In the genomic region with DNA sequence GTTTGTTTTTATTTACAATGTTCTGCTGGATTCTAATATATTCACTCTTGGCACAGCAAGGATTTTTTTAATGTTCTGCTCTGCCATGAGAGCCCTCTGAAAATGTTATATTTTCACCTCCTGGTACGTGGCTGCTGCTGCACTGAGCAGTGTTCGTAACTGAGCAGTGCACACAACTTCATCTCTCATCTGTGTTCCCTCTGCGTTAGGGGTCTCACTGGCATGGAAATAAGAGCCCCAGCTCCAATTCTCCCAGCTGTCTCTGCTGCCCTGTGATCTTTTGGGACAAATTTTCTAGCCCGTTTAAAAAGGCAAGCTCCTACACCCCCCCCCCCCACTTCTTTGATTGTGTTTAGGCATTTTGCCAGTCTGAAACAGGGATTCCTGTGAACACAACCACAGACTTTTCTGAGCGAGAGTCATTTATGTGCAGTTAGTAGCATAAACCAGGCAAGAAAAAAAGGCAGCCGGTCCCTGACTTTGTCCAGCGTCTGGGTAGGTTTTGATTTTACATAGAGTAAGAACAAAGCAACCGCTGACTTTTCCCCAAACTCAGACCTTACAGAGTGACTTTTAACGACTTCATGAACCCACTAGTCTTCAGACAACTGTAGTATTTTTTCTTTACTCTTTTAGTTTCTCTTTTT, we compare ENCODE assay signal across 9 mouse cellular contexts. TPM values are rescaled to one million over a fixed set of nuclear protein-coding genes. Genes with fewer than 3 reads are reported as not detected.
DNase-seq lines count a peak whose midpoint lies in the region; ATAC-seq and TF ChIP-seq lines count a peak whose summit lies in the region.
"Had no signal": no experiment of that assay in that cellular context is flagged by ENCODE, and none has a peak within 500 bp of the region (broad histone marks: within the 10 kb centered on the region; RNA-seq: fewer than 3 reads in every experiment).

No protein-coding gene starts in this region.

- H3K36me3 ChIP-seq in heart, embryonic 11.5 days (ENCODE audit: control insufficient read depth, insufficient read depth, low read length), result no peaks in the 10 kb centered on the region
- no peaks in the 10 kb centered on the region for H3K36me3 ChIP-seq in neural tube, embryonic 12.5 days
- H3K36me3 ChIP-seq in intestine, postnatal 0 days (ENCODE audit: control insufficient read depth, insufficient read depth), result no peaks in the 10 kb centered on the region
- H3K36me3 ChIP-seq in stomach, postnatal 0 days (ENCODE audit: control insufficient read depth, insufficient read depth, low read length), result no peaks in the 10 kb centered on the region

- no peak for TF ChIP-seq EP300 in stomach, postnatal 0 days (optimal IDR thresholded peaks at IDR 0.05)

- no peaks in the 10 kb centered on the region for H3K27me3 ChIP-seq in heart, embryonic 11.5 days (ENCODE audit: control insufficient read depth, insufficient read depth, low read length)
- H3K27me3 ChIP-seq in neural tube, embryonic 12.5 days (replicated peaks), result no peaks in the 10 kb centered on the region
- no peaks in the 10 kb centered on the region for H3K27me3 ChIP-seq in intestine, postnatal 0 days (replicated peaks; ENCODE audit: control insufficient read depth, insufficient read depth, low read length)
- no peaks in the 10 kb centered on the region for H3K27me3 ChIP-seq in stomach, postnatal 0 days (ENCODE audit: control insufficient read depth, insufficient read depth, low read length)

- no peak for DNase-seq in heart, postnatal 4 days
- DNase-seq in neural tube, embryonic 10.5 days (ENCODE audit: extremely low spot score, low spot score), result no peak
- DNase-seq in stomach, postnatal 0 days (ENCODE audit: low spot score), result no peak
- no peak for DNase-seq in adrenal gland, adult 2 months
- no peak for DNase-seq in cerebellum, adult 8-10 months
- DNase-seq: kidney, adult 11 months had no signal

- peak overlapping the region; percentile 24; the same call in 1 of the 2 replicates for H3K9ac ChIP-seq in heart, embryonic 11.5 days (ENCODE audit: low read depth, low read length)
- no peak overlapping the region for H3K9ac ChIP-seq in neural tube, embryonic 12.5 days
- no peak overlapping the region for H3K9ac ChIP-seq in intestine, postnatal 0 days (ENCODE audit: low read depth, low read length)
- H3K9ac ChIP-seq in stomach, postnatal 0 days (ENCODE audit: low read length), result no peak overlapping the region

- WGBS in heart, embryonic 11.5 days (ENCODE audit: insufficient replicate concordance), result 40% methylated on average over 9 of the region's 9 CpGs
- WGBS in neural tube, embryonic 12.5 days, result 32% methylated on average over 9 of the region's 9 CpGs
- WGBS in intestine, postnatal 0 days, result 57% methylated on average over 9 of the region's 9 CpGs
- WGBS in stomach, postnatal 0 days, result 45% methylated on average over 9 of the region's 9 CpGs

- H3K9me3 ChIP-seq in heart, embryonic 11.5 days (replicated peaks; ENCODE audit: control insufficient read depth, low read length), result no peaks in the 10 kb centered on the region
- H3K9me3 ChIP-seq in neural tube, embryonic 12.5 days, result no peaks in the 10 kb centered on the region
- H3K9me3 ChIP-seq in intestine, postnatal 0 days (ENCODE audit: control insufficient read depth), result no peaks in the 10 kb centered on the region
- no peaks in the 10 kb centered on the region for H3K9me3 ChIP-seq in stomach, postnatal 0 days (ENCODE audit: control insufficient read depth, low read length)

- no peak overlapping the region for H3K4me3 ChIP-seq in heart, embryonic 11.5 days (ENCODE audit: low read depth, low read length)
- H3K4me3 ChIP-seq in neural tube, embryonic 12.5 days, result no peak overlapping the region
- no peak overlapping the region for H3K4me3 ChIP-seq in intestine, postnatal 0 days (ENCODE audit: low read depth, low read length)
- no peak overlapping the region for H3K4me3 ChIP-seq in stomach, postnatal 0 days (ENCODE audit: low read depth, low read length)

- H3K4me2 ChIP-seq in heart, embryonic 11.5 days, result peak overlapping the region; percentile 20
- H3K4me2 ChIP-seq in neural tube, embryonic 12.5 days (replicated peaks), result peak overlapping the region; percentile 22
- 0 out of 2 replicates have a peak overlapping the region, but pooled peaks have one; percentile 18 for H3K4me2 ChIP-seq in intestine, postnatal 0 days (replicated peaks; ENCODE audit: low read depth)
- peak overlapping the region; percentile 15 for H3K4me2 ChIP-seq in stomach, postnatal 0 days (replicated peaks; ENCODE audit: low read depth)

- no peak for ATAC-seq in heart, embryonic 11.5 days (replicated peaks; ENCODE audit: insufficient number of reproducible peaks, low FRiP score, low TSS enrichment)
- peak; percentile 50; the same call in 1 of the 2 replicates for ATAC-seq in neural tube, embryonic 12.5 days (ENCODE audit: low FRiP score, low read depth)
- ATAC-seq in intestine, postnatal 0 days, result no peak
- ATAC-seq in stomach, postnatal 0 days (ENCODE audit: low FRiP score, low TSS enrichment), result no peak

- no peak for TF ChIP-seq CTCF in intestine, postnatal 0 days (IDR thresholded peaks at IDR 0.05; ENCODE audit: low read depth)
- TF ChIP-seq CTCF in stomach, postnatal 0 days (IDR thresholded peaks at IDR 0.05; ENCODE audit: low read depth), result no peak

- H3K4me1 ChIP-seq in heart, embryonic 11.5 days (ENCODE audit: control insufficient read depth, insufficient read depth, low read length), result 0 out of 2 replicates have a peak, but pooled peaks cover 5% of the 10 kb centered on the region
- 0 out of 2 replicates have a peak, but pooled peaks cover 4% of the 10 kb centered on the region for H3K4me1 ChIP-seq in neural tube, embryonic 12.5 days
- no peaks in the 10 kb centered on the region for H3K4me1 ChIP-seq in intestine, postnatal 0 days (replicated peaks; ENCODE audit: control insufficient read depth, insufficient read depth, low read length)
- H3K4me1 ChIP-seq in stomach, postnatal 0 days (replicated peaks; ENCODE audit: control insufficient read depth, insufficient read depth), result no peaks in the 10 kb centered on the region

- H3K27ac ChIP-seq in heart, embryonic 11.5 days (ENCODE audit: low read depth, low read length), result peak overlapping the region; percentile 50; the same call in 1 of the 2 replicates
- H3K27ac ChIP-seq in neural tube, embryonic 12.5 days, result no peak overlapping the region
- no peak overlapping the region for H3K27ac ChIP-seq in intestine, postnatal 0 days (ENCODE audit: low read depth, low read length)
- no peak overlapping the region for H3K27ac ChIP-seq in stomach, postnatal 0 days (replicated peaks)

RNA-seq across cellular contexts. Expression of a gene that starts 9.8 kb away (rescaled TPM):
- polyA plus RNA-seq in heart, embryonic 11.5 days (2014; fragmentation: Nextera tagmentation; extraction: Ambion mirVana), result 124 and 126 TPM in 2 replicates
- 10 to 100 TPM; 24.9 to 27.7 TPM for total RNA-seq in heart, postnatal 4 days (2021)
- 144 and 147 TPM in 2 replicates for polyA plus RNA-seq in neural tube, embryonic 12.5 days (2016; fragmentation: Nextera tagmentation; extraction: Ambion mirVana)
- polyA plus RNA-seq in intestine, postnatal 0 days (2015; fragmentation: Nextera tagmentation; extraction: Ambion mirVana), result 8.0 and 8.2 TPM in 2 replicates
- 5.8 and 6.6 TPM in 2 replicates for polyA plus RNA-seq in stomach, postnatal 0 days (2015; fragmentation: Nextera tagmentation; extraction: Ambion mirVana)
- total RNA-seq in adrenal gland, adult 2 months (2021), result 10 to 100 TPM; 28.3 to 29.9 TPM
- 20.6 and 23.0 TPM in 2 replicates for polyA plus RNA-seq in adrenal gland, adult 2 months (2012; rRNA removed)
